Mouse (Mus musculus) intestine, embryonic 14.5 days (tissue): Measurements from ENCODE around the gene Gjd2. TPM values are rescaled to one million over a fixed set of nuclear protein-coding genes. Genes with fewer than 3 reads are reported as not detected.

Source experiments
- ATAC-seq: fragments of 200-750 bp; cut with Nextera tagmentation; replicated peaks from 2 replicates; pipeline ENCODE4 v1.8.0; 2017; ENCODE audit warnings: low read depth, moderate number of reproducible peaks, moderate TSS enrichment, moderate library complexity; ENCODE audit not compliant: low FRiP score, low TSS enrichment
- DNase-seq: peaks from one replicate; pipeline ENCODE4 v3.0.0-alpha.2; 2018; ENCODE audit warnings: low spot score
- H3K27ac ChIP-seq: fragments of 300-500 bp; sonication (generic); 2 replicates; pipeline ENCODE4 v1.5.1; 2014; ENCODE audit warnings: low read depth, mild to moderate bottlenecking, control low read depth
- H3K27me3 ChIP-seq: fragments of 300-500 bp; sonication (generic); replicated peaks from 2 replicates; pipeline ENCODE4 v1.6.1; 2014; ENCODE audit warnings: low read length, control low read depth; ENCODE audit not compliant: control insufficient read depth, insufficient read depth
- H3K36me3 ChIP-seq: fragments of 300-500 bp; sonication (generic); 2 replicates; pipeline ENCODE4 v1.6.1; 2014; ENCODE audit warnings: low read length, control low read depth; ENCODE audit not compliant: control insufficient read depth, insufficient read depth
- H3K4me1 ChIP-seq: fragments of 300-500 bp; sonication (generic); replicated peaks from 2 replicates; pipeline ENCODE4 v1.6.1; 2014; ENCODE audit warnings: low read length, control low read depth, mixed read lengths; ENCODE audit not compliant: control insufficient read depth, insufficient read depth
- H3K4me2 ChIP-seq: fragments of 300-500 bp; sonication (generic); 2 replicates; pipeline ENCODE4 v1.6.1; 2014; ENCODE audit warnings: low read length
- H3K4me3 ChIP-seq: fragments of 300-500 bp; sonication (generic); 2 replicates; pipeline ENCODE4 v1.5.1; 2014; ENCODE audit warnings: low read depth, low read length, control low read depth, mixed read lengths
- H3K9ac ChIP-seq: fragments of 300-500 bp; sonication (generic); 2 replicates; pipeline ENCODE4 v1.6.1; 2014; ENCODE audit warnings: mild to moderate bottlenecking, low read length
- H3K9me3 ChIP-seq: fragments of 300-500 bp; sonication (generic); 2 replicates; pipeline ENCODE4 v1.6.1; 2016; ENCODE audit warnings: low read length, control low read depth; ENCODE audit not compliant: control insufficient read depth
- WGBS: fragments of 180-500 bp; shearing (Covaris S2); extraction: QIAGEN DNeasy Blood & Tissue Kit; methylation state at CpG from one replicate; pipeline ENCODE4 v1.1.7; 2014; 5-methylcytosine and 5-hydroxymethylcytosine counted together
- polyA plus RNA-seq: library from polyadenylated mRNA; unstranded; fragments of >200 nt; fragmentation: Nextera tagmentation; extraction: Ambion mirVana; gene quantifications from 2 replicates; pipeline ENCODE4 v1.2.1, GENCODE M21; 2014

The Gjd2 gene
- polyA plus RNA-seq, 1 experiment from 2014 or later, result 0.70 TPM

DNA sequence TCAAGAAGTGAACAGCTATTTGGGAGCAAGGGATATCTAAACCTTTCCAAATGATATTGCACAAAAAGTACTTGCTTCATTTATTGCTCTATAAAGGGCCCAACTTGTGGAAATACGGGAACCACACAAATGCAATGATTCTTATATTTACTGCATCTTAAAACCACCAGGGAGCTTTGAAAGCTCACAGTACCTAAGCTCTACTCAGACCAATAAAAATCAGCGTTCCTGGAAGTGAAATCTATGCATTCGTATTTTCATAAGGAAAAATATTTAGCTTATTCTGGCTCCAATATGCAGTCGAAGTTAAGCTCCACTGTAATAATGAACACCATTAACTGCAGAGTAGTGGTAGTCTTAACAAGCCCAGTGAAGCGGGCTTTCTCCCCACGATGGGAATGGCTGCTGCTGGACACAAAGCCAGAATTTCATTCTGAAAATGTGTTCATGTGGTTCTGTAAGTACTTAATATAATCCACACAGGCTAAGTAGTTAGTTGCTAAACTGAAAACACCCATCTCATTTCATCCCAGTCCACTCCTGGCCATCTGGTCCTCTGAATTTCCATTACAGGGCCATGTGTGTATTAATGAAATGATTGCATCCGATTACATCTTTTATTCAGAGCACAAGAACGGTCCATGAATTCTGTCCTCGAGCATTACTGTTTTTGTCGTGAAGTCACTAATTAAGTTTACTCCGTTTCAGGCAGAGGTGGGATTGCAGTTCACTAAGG, 6.2 kb upstream of the Gjd2 start:
- Histone ChIP-seq H3K36me3 (no peaks in the 10 kb centered on the region), H3K9me3 (no peaks in the 10 kb centered on the region), H3K27me3 (peaks cover 24% of the 10 kb centered on the region), H3K4me1 (no peaks in the 10 kb centered on the region), H3K4me3 (no peak overlapping the region), H3K9ac (no peak overlapping the region), H3K4me2 (no peak overlapping the region), H3K27ac (no peak overlapping the region)
- 0 out of 2 replicates have a peak, but pooled peaks have one; percentile 40 for ATAC-seq
- no peak for DNase-seq
- WGBS, result 80% methylated on average over 11 of the region's 11 CpGs

DNA sequence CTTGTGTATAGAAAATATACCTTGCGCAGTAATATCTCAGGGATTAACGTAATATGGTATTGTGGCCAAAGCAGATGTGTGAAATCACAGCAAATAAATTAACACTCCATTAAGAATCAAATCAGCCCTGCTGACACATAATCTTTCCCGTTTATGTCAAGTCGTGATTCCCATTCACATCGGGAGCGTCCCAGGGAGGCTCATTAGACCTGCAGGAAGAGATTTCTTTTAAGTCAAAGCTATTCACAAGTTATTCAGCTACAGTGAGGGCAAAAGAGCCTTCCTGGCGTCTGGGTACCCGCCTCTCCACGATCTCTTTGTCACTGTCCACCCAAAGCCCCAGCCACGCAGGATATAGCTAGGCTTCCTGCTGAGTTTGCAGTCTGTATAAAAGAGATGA, 4.7 kb upstream of the Gjd2 start:
- Histone ChIP-seq H3K4me3 (no peak overlapping the region), H3K9me3 (no peaks in the 10 kb centered on the region), H3K4me1 (no peaks in the 10 kb centered on the region), H3K9ac (no peak overlapping the region), H3K36me3 (no peaks in the 10 kb centered on the region), H3K27ac (no peak overlapping the region), H3K27me3 (peaks cover 39% of the 10 kb centered on the region), H3K4me2 (no peak overlapping the region)
- ATAC-seq (no peak), DNase-seq (no peak)
- 36% methylated on average over 10 of the region's 10 CpGs for WGBS

DNA sequence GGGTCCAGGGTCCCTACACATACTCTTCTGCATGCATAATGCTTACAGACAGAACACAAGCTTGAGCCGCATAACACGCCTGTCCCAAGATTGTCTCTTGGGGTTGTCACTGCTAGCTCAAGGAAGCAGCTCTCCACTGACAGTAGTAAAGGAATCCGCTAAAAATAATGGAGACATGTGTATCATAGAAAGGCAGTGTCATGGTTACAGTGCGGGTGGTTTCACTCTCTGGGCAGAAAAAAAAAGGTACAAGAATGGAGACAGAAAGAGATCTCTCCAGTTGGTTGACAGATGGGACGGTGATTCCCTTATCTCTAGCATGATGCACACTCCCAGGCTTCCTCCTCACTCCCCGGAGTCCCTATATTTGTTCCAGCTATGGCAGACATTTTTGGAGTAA, 1.4 kb upstream of the Gjd2 start:
- Histone ChIP-seq H3K27me3 (peaks cover 51% of the 10 kb centered on the region), H3K27ac (no peak overlapping the region), H3K4me3 (no peak overlapping the region), H3K4me2 (no peak overlapping the region), H3K36me3 (no peaks in the 10 kb centered on the region), H3K9me3 (no peaks in the 10 kb centered on the region), H3K4me1 (no peaks in the 10 kb centered on the region), H3K9ac (no peak overlapping the region)
- ATAC-seq, result no peak
- 68% methylated on average over 6 of the region's 6 CpGs for WGBS
- DNase-seq, result no peak

DNA sequence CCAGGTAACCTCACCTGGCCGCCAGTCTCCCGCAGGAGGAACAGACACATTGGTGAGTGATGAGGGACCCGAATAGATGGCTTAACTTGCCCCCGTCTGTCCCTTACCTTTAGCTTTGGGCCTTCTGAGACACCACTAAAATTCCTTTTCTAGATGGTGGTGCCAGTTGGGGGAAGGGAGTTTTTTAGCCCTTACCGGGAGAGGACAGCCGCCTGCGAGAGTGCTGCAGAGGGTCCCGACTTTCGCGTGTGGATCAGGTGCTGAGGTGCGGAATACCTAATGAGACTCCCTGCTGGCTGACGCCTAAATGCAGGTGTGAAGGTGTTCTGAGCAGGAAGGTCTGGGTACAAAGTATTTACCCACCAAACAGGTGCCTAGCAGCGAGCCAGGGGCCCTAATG, 427 bp upstream of the Gjd2 start:
- Histone ChIP-seq H3K9ac (no peak overlapping the region), H3K9me3 (no peaks in the 10 kb centered on the region), H3K36me3 (no peaks in the 10 kb centered on the region), H3K27me3 (peaks cover 51% of the 10 kb centered on the region), H3K4me2 (peak overlapping the region; percentile 66), H3K4me1 (no peaks in the 10 kb centered on the region), H3K27ac (no peak overlapping the region), H3K4me3 (peak overlapping the region; percentile 35)
- WGBS, result 2% methylated on average over 13 of the region's 13 CpGs
- ATAC-seq, result no peak
- DNase-seq, result no peak

DNA sequence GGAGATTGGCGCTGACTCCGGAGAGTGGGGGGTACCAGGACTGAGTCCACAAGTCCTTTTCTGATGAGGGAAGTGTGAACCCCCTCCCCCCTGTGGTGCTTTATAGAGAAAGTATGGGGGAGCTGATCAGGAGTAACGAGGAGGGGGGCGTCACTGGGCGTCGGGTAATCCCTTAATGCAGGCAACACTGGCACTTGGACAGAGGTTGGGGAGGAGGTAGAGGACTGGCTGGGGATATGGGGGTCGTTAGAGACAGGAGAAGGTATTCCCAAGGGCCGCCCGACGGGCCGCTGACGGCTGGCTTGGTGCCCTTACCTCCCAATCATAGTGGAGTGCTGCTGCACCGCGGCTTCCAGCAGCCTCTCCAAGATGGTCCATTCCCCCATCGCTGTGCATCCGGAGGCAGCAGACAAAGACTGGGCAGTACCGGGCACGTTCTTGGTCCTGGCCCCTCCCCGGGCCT, 639 bp downstream of the Gjd2 start:
- WGBS, result 4% methylated on average over 19 of the region's 19 CpGs
- Histone ChIP-seq H3K9me3 (no peaks in the 10 kb centered on the region), H3K27me3 (peaks cover 51% of the 10 kb centered on the region), H3K36me3 (no peaks in the 10 kb centered on the region), H3K4me1 (no peaks in the 10 kb centered on the region), H3K4me3 (peak overlapping the region; percentile 35; the same call in 1 of the 2 replicates), H3K4me2 (peak overlapping the region; percentile 66), H3K27ac (no peak overlapping the region), H3K9ac (no peak overlapping the region)
- DNase-seq (no peak), ATAC-seq (peak; percentile 58)

DNA sequence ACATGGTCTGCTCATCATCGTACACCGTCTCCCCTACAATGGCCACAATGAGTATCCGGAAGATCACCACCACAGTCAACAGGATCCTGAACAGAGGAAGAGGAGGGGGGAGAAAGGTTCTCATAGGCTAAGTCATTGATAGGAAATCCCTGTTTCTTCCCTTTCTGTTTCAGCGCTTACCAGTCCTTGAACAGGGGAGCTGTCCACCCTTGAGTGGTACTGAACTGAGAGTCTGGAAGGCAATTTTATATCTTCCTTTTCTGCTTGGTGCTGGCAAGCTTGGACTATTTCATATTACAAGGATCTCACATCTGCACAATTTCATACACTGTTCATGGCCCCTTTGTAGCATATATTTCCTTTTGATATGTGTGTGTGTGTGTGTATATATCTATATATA, 1.6 kb downstream of the Gjd2 start:
- Histone ChIP-seq H3K36me3 (no peaks in the 10 kb centered on the region), H3K9ac (no peak overlapping the region), H3K4me1 (no peaks in the 10 kb centered on the region), H3K4me2 (no peak overlapping the region), H3K27ac (no peak overlapping the region), H3K4me3 (no peak overlapping the region), H3K9me3 (no peaks in the 10 kb centered on the region), H3K27me3 (peaks cover 46% of the 10 kb centered on the region)
- DNase-seq (peak; percentile 84), ATAC-seq (0 out of 2 replicates have a peak, but pooled peaks have one; percentile 12)
- WGBS, result 50% methylated on average over 4 of the region's 4 CpGs

DNA sequence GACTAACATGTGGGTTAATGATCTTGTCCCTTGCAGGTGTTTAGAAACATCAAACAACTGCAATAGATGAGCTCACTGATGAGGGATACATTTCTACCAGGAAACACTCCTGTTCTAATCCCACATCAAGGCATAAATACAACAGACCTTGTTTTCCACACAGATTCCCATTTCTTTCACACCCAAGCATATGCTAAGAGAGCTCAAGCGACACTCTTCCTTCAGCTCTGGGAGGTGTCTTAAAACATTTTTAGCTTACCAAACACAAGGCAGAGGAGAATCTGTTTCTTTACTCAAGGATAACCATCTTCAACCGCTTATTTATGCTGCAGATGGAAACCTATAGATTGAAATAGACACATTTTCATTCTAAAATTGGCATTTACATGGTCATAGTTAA, 5.1 kb downstream of the Gjd2 start:
- ATAC-seq (no peak), DNase-seq (no peak)
- Histone ChIP-seq H3K9me3 (no peaks in the 10 kb centered on the region), H3K27me3 (peaks cover 14% of the 10 kb centered on the region), H3K27ac (no peak overlapping the region), H3K36me3 (no peaks in the 10 kb centered on the region), H3K4me2 (no peak overlapping the region), H3K4me1 (no peaks in the 10 kb centered on the region), H3K9ac (no peak overlapping the region), H3K4me3 (no peak overlapping the region)
- WGBS, result 75% methylated on average over 2 of the region's 2 CpGs

DNA sequence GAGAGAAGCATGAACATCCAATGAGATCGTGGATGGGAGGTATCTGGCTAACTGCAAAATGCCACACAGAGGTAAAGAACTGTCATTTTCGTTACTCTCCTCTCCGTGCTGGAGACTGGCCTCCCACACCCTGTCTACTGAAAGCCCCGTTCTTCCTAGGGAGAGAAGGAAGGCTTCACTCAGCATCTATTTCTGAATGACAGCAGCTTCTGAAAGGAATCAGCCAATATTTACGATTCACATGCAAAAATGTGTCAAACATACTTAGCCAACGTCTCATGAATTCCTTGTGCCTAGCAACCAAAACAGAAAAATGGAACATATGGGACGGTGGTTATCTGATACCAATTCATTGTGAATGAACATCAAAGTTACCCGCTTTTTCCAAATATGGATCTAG, 15.9 kb downstream of the Gjd2 start:
- no peak overlapping the region for H3K4me2 ChIP-seq
- no peaks in the 10 kb centered on the region for H3K4me1 ChIP-seq
- no peak overlapping the region for H3K4me3 ChIP-seq
- H3K9ac ChIP-seq, result no peak overlapping the region
- H3K27ac ChIP-seq, result no peak overlapping the region
- DNase-seq, result no peak
- H3K27me3 ChIP-seq, result no peaks in the 10 kb centered on the region
- ATAC-seq, result no peak
- no peaks in the 10 kb centered on the region for H3K9me3 ChIP-seq
- 60% methylated on average over 8 of the region's 8 CpGs for WGBS
- H3K36me3 ChIP-seq, result no peaks in the 10 kb centered on the region

DNA sequence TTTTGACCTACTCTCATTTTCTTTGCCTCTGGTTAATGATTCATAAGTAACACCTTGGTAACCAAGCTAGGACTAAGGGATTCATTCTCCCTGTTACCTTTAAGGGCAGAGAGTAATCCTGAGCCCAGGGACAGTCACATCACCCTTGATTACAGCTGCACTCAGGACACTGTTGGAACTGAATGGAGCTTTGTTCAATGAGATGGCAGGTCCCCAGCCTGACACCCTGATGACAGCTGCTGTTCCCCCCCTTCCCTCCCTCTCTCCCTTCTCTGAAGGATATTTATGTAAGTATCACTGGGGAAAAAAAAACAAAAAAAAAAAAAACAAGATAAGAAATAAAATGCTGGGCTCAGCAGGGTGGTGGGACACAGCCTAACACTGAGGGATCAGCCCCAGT, 16.5 kb downstream of the Gjd2 start:
- no peaks in the 10 kb centered on the region for H3K27me3 ChIP-seq

More for the DNA sequence above, 16.5 kb downstream of the Gjd2 start:
- Histone ChIP-seq H3K4me1 (no peaks in the 10 kb centered on the region), H3K36me3 (no peaks in the 10 kb centered on the region), H3K4me3 (no peak overlapping the region), H3K9ac (no peak overlapping the region), H3K9me3 (no peaks in the 10 kb centered on the region), H3K4me2 (no peak overlapping the region), H3K27ac (no peak overlapping the region)
- DNase-seq (no peak), ATAC-seq (no peak)
